Mouse (Mus musculus) layer of hippocampus, postnatal 36 days (tissue): ENCODE measurements around the gene Tns1. TPM values are rescaled to one million over a fixed set of nuclear protein-coding genes. Genes with fewer than 3 reads are reported as not detected.

Experiments used
- DNase-seq, 2 experiments: peaks; one replicate each; pipeline ENCODE4 v3.0.0; 2022
- total RNA-seq, 2 experiments: library from RNA; stranded (reverse); gene quantifications; 2 replicates each; pipeline ENCODE4 v1.2.3; 2021

Tns1 gene
- total RNA-seq, 2 experiments from 2014 or later, result 34.5 to 48.6 TPM

- no peak for DNase-seq
Observed at GRCm38 (mm10) chr1:74091138-74091537, 33.1 kb downstream of the Tns1 start.

GRCm38 (mm10) chr1:74090329-74090728 is 33.9 kb downstream of the Tns1 start:
- no peak for DNase-seq

GRCm38 (mm10) chr1:74088569-74088968 is 35.7 kb downstream of the Tns1 start:
- DNase-seq, result no peak

- no peak for DNase-seq
Observed at GRCm38 (mm10) chr1:74085566-74085965, 38.7 kb downstream of the Tns1 start.

- no peak for DNase-seq
Observed at GRCm38 (mm10) chr1:74084752-74085151, 39.5 kb downstream of the Tns1 start.

GRCm38 (mm10) chr1:74084065-74084705 is 40.1 kb downstream of the Tns1 start:
- DNase-seq, result no peak

GRCm38 (mm10) chr1:74082841-74083463 is 41.3 kb downstream of the Tns1 start:
- no peak for DNase-seq

GRCm38 (mm10) chr1:74081573-74081989 is 42.7 kb downstream of the Tns1 start:
- no peak for DNase-seq

- DNase-seq, result peak; percentile 58 to 75
Observed at GRCm38 (mm10) chr1:74077353-74077752, 46.9 kb downstream of the Tns1 start.

GRCm38 (mm10) chr1:74076230-74076629 is 48.0 kb downstream of the Tns1 start:
- no peak for DNase-seq

- no peak for DNase-seq
Observed at GRCm38 (mm10) chr1:74074693-74075485, 49.4 kb downstream of the Tns1 start.

- DNase-seq, result no peak
Observed at GRCm38 (mm10) chr1:74073791-74074190, 50.5 kb downstream of the Tns1 start.

- DNase-seq, result no peak
Observed at GRCm38 (mm10) chr1:74070745-74071144, 53.5 kb downstream of the Tns1 start.

GRCm38 (mm10) chr1:74070001-74070551 is 54.2 kb downstream of the Tns1 start:
- no peak for DNase-seq

- no peak for DNase-seq
Observed at GRCm38 (mm10) chr1:74069085-74069835, 55.0 kb downstream of the Tns1 start.

GRCm38 (mm10) chr1:74068366-74069084 is 55.7 kb downstream of the Tns1 start:
- DNase-seq, result no peak

- DNase-seq, result no peak
Observed at GRCm38 (mm10) chr1:74067866-74068265, 56.4 kb downstream of the Tns1 start.

GRCm38 (mm10) chr1:74066576-74066975 is 57.7 kb downstream of the Tns1 start:
- no peak for DNase-seq

- no peak for DNase-seq
Observed at GRCm38 (mm10) chr1:74066061-74066460, 58.2 kb downstream of the Tns1 start.

- DNase-seq, result no peak
Observed at GRCm38 (mm10) chr1:74060046-74060445, 64.2 kb downstream of the Tns1 start.

GRCm38 (mm10) chr1:74059552-74059951 is 64.7 kb downstream of the Tns1 start:
- no peak for DNase-seq

- no peak for DNase-seq
Observed at GRCm38 (mm10) chr1:74058771-74059170, 65.5 kb downstream of the Tns1 start.
